Mouse (Mus musculus) c-Kit-positive CD71-positive TER-119-positive erythroid progenitor cells, embryonic 14.5 days (primary cell): ENCODE measurements around the gene Lnpep.

Experiments used
- DNase-seq: peaks from one replicate; pipeline ENCODE4 v3.0.0-alpha.2; 2013; ENCODE audit warnings: low spot score

Lnpep gene

GRCm38 (mm10) chr17:17492116-17492515 is 132.7 kb downstream of the Lnpep start:
- no peak for DNase-seq

- DNase-seq: no peak
Measured at GRCm38 (mm10) chr17:17491622-17492001, 133.2 kb downstream of the Lnpep start.

- DNase-seq: no peak
Measured at GRCm38 (mm10) chr17:17490820-17491621, 133.8 kb downstream of the Lnpep start.

GRCm38 (mm10) chr17:17485789-17486188 is 139.1 kb downstream of the Lnpep start:
- no peak for DNase-seq
